Mouse (Mus musculus) stomach, postnatal 0 days (tissue): Measurements from ENCODE around the gene Rab1a.

Experiments used
- CTCF ChIP-seq: IDR thresholded peaks from 2 replicates; pipeline ENCODE4 v1.5.1; 2016; ENCODE audit warnings: antibody characterized with exemption, low read depth, mild to moderate bottlenecking, moderate library complexity
- EP300 ChIP-seq: optimal IDR thresholded peaks from 2 replicates; pipeline ENCODE3; 2016; ENCODE audit warnings: antibody characterized with exemption

- TF ChIP-seq CTCF: no peak
- TF ChIP-seq EP300: no peak
Measured at GRCm38 (mm10) chr11:20245316-20245715, 44.1 kb downstream of the Rab1a start.
